In the genomic region with DNA sequence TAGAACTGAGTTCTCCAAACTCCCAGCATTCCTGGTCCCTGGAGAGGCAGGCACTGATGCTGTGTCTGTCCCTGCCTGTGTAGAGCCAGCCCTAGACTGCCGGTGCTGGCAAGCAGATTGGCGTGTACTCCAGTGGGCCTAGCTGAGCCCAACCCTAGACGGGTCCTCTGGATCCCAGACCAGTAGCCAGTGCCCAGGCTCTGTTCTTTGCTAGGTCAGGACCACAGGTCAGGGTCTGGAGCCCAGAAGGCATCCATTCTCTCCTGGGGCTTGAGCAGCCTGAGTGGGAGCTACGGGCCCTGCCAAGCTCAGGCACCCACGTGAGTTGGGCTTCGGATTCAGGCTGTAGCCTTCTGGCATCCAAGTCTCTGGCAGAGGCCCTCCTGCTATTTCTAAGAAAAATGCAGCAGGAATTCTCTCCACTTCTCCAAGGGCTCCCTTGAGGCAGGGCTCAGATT, we compare ENCODE assay signal across 10 mouse cellular contexts. TPM values are rescaled to one million over a fixed set of nuclear protein-coding genes. Genes with fewer than 3 reads are reported as not detected.
DNase-seq lines count a peak whose midpoint lies in the region; ATAC-seq and TF ChIP-seq lines count a peak whose summit lies in the region.
"Had no signal": no experiment of that assay in that cellular context is flagged by ENCODE, and none has a peak within 500 bp of the region (broad histone marks: within the 10 kb centered on the region; RNA-seq: fewer than 3 reads in every experiment).

No protein-coding gene starts in this region.

- TF ChIP-seq EP300 in heart, adult 2 months (IDR thresholded peaks at IDR 0.05; ENCODE audit: insufficient read depth, low read depth, low read length) = no peak

- ATAC-seq in intestine, postnatal 0 days = no peak

- H3K4me3 ChIP-seq in heart, adult 2 months = no peak overlapping the region
- peak overlapping the region; percentile 13; the same call in 1 of the 2 replicates for H3K4me3 ChIP-seq in gastrocnemius, adult 2 months
- H3K4me3 ChIP-seq in intestine, postnatal 0 days (ENCODE audit: low read depth, low read length) = no peak overlapping the region
- H3K4me3 ChIP-seq in midbrain, embryonic 10.5 days = peak overlapping the region; percentile 33

- no peak overlapping the region for H3K4me2 ChIP-seq in intestine, postnatal 0 days (replicated peaks; ENCODE audit: low read depth)

- H3K79me2 ChIP-seq in heart, adult 2 months (replicated peaks; ENCODE audit: control insufficient read depth, insufficient read depth, low read length) = no peaks in the 10 kb centered on the region

- peak in 1 of 2 experiments; percentile 63 for DNase-seq in heart, adult 2 months
- no peak for DNase-seq in heart, postnatal 25 days (ENCODE audit: low spot score)
- DNase-seq in cerebellum, postnatal 36 days = peak; percentile 37 to 40
- peak; percentile 68 for DNase-seq in gastrocnemius, adult 2 months
- no peak for DNase-seq in midbrain, embryonic 10.5 days (ENCODE audit: low spot score)
- no peak for DNase-seq in spleen, adult 12 weeks (ENCODE audit: low spot score)
- no peak for DNase-seq in urinary bladder, postnatal 10 days (ENCODE audit: low spot score)

- peaks cover 35% of the 10 kb centered on the region for H3K4me1 ChIP-seq in heart, adult 2 months (ENCODE audit: control insufficient read depth, insufficient read depth, low read length)
- H3K4me1 ChIP-seq in intestine, postnatal 0 days (replicated peaks; ENCODE audit: control insufficient read depth, insufficient read depth, low read length) = peaks cover 13% of the 10 kb centered on the region; the same call in 1 of the 2 replicates
- H3K4me1 ChIP-seq in midbrain, embryonic 10.5 days = peaks cover 100% of the 10 kb centered on the region

- H3K36me3 ChIP-seq in heart, adult 2 months (ENCODE audit: control insufficient read depth, insufficient read depth, low read length) = peaks cover 2% of the 10 kb centered on the region; the same call in 1 of the 2 replicates
- peaks cover 3% of the 10 kb centered on the region; the same call in 1 of the 2 replicates for H3K36me3 ChIP-seq in intestine, postnatal 0 days (ENCODE audit: control insufficient read depth, insufficient read depth)
- H3K36me3 ChIP-seq in midbrain, embryonic 10.5 days = peaks cover 60% of the 10 kb centered on the region
- H3K36me3 ChIP-seq: G1E had no signal

- no peak for TF ChIP-seq POLR2A in heart, adult 2 months (IDR thresholded peaks at IDR 0.05; ENCODE audit: insufficient read depth, low read depth, low read length)

- no peaks in the 10 kb centered on the region for H3K27me3 ChIP-seq in heart, adult 2 months (ENCODE audit: control insufficient read depth, insufficient read depth, low read length)
- H3K27me3 ChIP-seq in intestine, postnatal 0 days (replicated peaks; ENCODE audit: control insufficient read depth, insufficient read depth, low read length) = no peaks in the 10 kb centered on the region
- 0 out of 2 replicates have a peak, but pooled peaks cover under 1% of the 10 kb centered on the region for H3K27me3 ChIP-seq in midbrain, embryonic 10.5 days (ENCODE audit: low read depth, poor library complexity, severe bottlenecking)

- 26% methylated on average over 6 of the region's 6 CpGs for WGBS in heart, adult 2 months
- WGBS in intestine, postnatal 0 days = 57% methylated on average over 6 of the region's 6 CpGs
- WGBS in midbrain, embryonic 10.5 days = 24% methylated on average over 6 of the region's 6 CpGs

- TF ChIP-seq CTCF in heart, adult 2 months (IDR thresholded peaks at IDR 0.05) = no peak
- no peak for TF ChIP-seq CTCF in gastrocnemius, adult 2 months (IDR thresholded peaks at IDR 0.05)
- TF ChIP-seq CTCF in intestine, postnatal 0 days (IDR thresholded peaks at IDR 0.05; ENCODE audit: low read depth) = no peak

- no peaks in the 10 kb centered on the region for H3K9me3 ChIP-seq in intestine, postnatal 0 days (ENCODE audit: control insufficient read depth)
- no peaks in the 10 kb centered on the region for H3K9me3 ChIP-seq in midbrain, embryonic 10.5 days (replicated peaks)
- H3K9me3 ChIP-seq: G1E had no signal

- peak overlapping the region; percentile 26 for H3K27ac ChIP-seq in heart, adult 2 months
- H3K27ac ChIP-seq in gastrocnemius, adult 2 months = peak overlapping the region; percentile 78
- H3K27ac ChIP-seq in intestine, postnatal 0 days (ENCODE audit: low read depth, low read length) = peak overlapping the region; percentile 54; the same call in 1 of the 2 replicates
- peak overlapping the region; percentile 90 for H3K27ac ChIP-seq in midbrain, embryonic 10.5 days (replicated peaks)

- no peak overlapping the region for H3K9ac ChIP-seq in heart, adult 2 months (ENCODE audit: low read depth, low read length)
- H3K9ac ChIP-seq in intestine, postnatal 0 days (ENCODE audit: low read depth, low read length) = no peak overlapping the region

- intact Hi-C loops in heart, adult 2 months (cut with DNase I) = no loop called here
- intact Hi-C loops in heart, postnatal 25 days (cut with DNase I) = no loop called here
- intact Hi-C loops in gastrocnemius, adult 2 months (cut with DNase I) = no loop called here

RNA-seq across cellular contexts. Expression of a gene that starts 10.1 kb away (rescaled TPM):
- total RNA-seq in heart, adult 2 months (2021) = 10 to 100 TPM; 13.4 to 16.8 TPM
- polyA plus RNA-seq in heart, adult 2 months (2012; rRNA removed) = 29.1 and 31.8 TPM in 2 replicates
- total RNA-seq in heart, postnatal 25 days (2021) = 10 to 100 TPM; 15.1 to 15.8 TPM
- total RNA-seq in gastrocnemius, adult 2 months (2021) = 1 to 10 TPM; 6.3 to 9.2 TPM
- 3.9 and 4.4 TPM in 2 replicates for polyA plus RNA-seq in intestine, postnatal 0 days (2015; fragmentation: Nextera tagmentation; extraction: Ambion mirVana)
- 14.9 and 17.2 TPM in 2 replicates for polyA plus RNA-seq in midbrain, embryonic 10.5 days (2016; fragmentation: Nextera tagmentation; extraction: Ambion mirVana)

RNA-seq across cellular contexts. Expression of a gene that starts 20.6 kb away (rescaled TPM):
- not detected for total RNA-seq in heart, adult 2 months (2021)
- polyA plus RNA-seq in heart, adult 2 months (2012; rRNA removed) = not detected in 2 replicates
- not detected for total RNA-seq in heart, postnatal 25 days (2021)
- total RNA-seq in gastrocnemius, adult 2 months (2021) = not detected
- 1.6 and 1.9 TPM in 2 replicates for polyA plus RNA-seq in intestine, postnatal 0 days (2015; fragmentation: Nextera tagmentation; extraction: Ambion mirVana)
- 3.2 and 3.6 TPM in 2 replicates for polyA plus RNA-seq in midbrain, embryonic 10.5 days (2016; fragmentation: Nextera tagmentation; extraction: Ambion mirVana)
- total RNA-seq: gastrocnemius, postnatal 36 days had no signal
- polyA plus RNA-seq: G1E had no signal

RNA-seq across cellular contexts. Expression of a gene that starts 30.8 kb away (rescaled TPM):
- total RNA-seq in heart, adult 2 months (2021) = 10 to 100 TPM; 71.5 to 88.3 TPM
- polyA plus RNA-seq in heart, adult 2 months (2012; rRNA removed) = 162 and 314 TPM in 2 replicates
- total RNA-seq in heart, postnatal 25 days (2021) = 10 to 100 TPM; 62.0 to 69.7 TPM
- 10 to 100 TPM; 60.8 to 94.7 TPM for total RNA-seq in gastrocnemius, adult 2 months (2021)
- 15.5 and 15.6 TPM in 2 replicates for polyA plus RNA-seq in intestine, postnatal 0 days (2015; fragmentation: Nextera tagmentation; extraction: Ambion mirVana)
- 9.3 and 11.6 TPM in 2 replicates for polyA plus RNA-seq in midbrain, embryonic 10.5 days (2016; fragmentation: Nextera tagmentation; extraction: Ambion mirVana)
- polyA plus RNA-seq: G1E had no signal

Comparison
In these comparisons a context has a peak if more than half of its experiments do, and no peak if none do; other contexts are left out.
1. DNase-seq: peak in cerebellum, postnatal 36 days (2 of 2) and gastrocnemius, adult 2 months (single experiment); none in heart, postnatal 25 days (single experiment), midbrain, embryonic 10.5 days (single experiment), spleen, adult 12 weeks (single experiment) and urinary bladder, postnatal 10 days (single experiment).
2. H3K27ac ChIP-seq: peak in every context shown above with its lines; median percentile 90 in midbrain, embryonic 10.5 days; 78 in gastrocnemius, adult 2 months; 54 in intestine, postnatal 0 days; 26 in heart, adult 2 months.
3. H3K4me3 ChIP-seq: peak in gastrocnemius, adult 2 months (single experiment) and midbrain, embryonic 10.5 days (single experiment); none in heart, adult 2 months (single experiment) and intestine, postnatal 0 days (single experiment).